Mouse (Mus musculus) limb, embryonic 11.5 days (tissue): ENCODE data around the gene Serpinb6b. TPM values are rescaled to one million over a fixed set of nuclear protein-coding genes. Genes with fewer than 3 reads are reported as not detected.

Experiments used
- ATAC-seq: fragments of 200-750 bp; cut with Nextera tagmentation; 2 replicates; pipeline ENCODE4 v1.8.0; 2017; ENCODE audit warnings: low read depth; ENCODE audit not compliant: insufficient number of reproducible peaks, low FRiP score, low TSS enrichment
- DNase-seq: peaks from one replicate; pipeline ENCODE4 v3.0.0-alpha.2; 2015; ENCODE audit warnings: low spot score
- H3K27ac ChIP-seq: fragments of 300-500 bp; sonication (generic); replicated peaks from 2 replicates; pipeline ENCODE4 v1.5.1; 2014; ENCODE audit warnings: low read depth, mild to moderate bottlenecking, low read length
- H3K27me3 ChIP-seq: fragments of 300-500 bp; sonication (generic); 2 replicates; pipeline ENCODE4 v1.6.1; 2014; ENCODE audit warnings: mild to moderate bottlenecking, low read length, mixed read lengths; ENCODE audit not compliant: control insufficient read depth, insufficient read depth
- H3K36me3 ChIP-seq: fragments of 300-500 bp; sonication (generic); 2 replicates; pipeline ENCODE4 v1.6.1; 2014; ENCODE audit warnings: mild to moderate bottlenecking, low read length, moderate library complexity, mixed read lengths; ENCODE audit not compliant: control insufficient read depth, insufficient read depth
- H3K4me1 ChIP-seq: fragments of 300-500 bp; sonication (generic); 2 replicates; pipeline ENCODE4 v1.6.1; 2014; ENCODE audit warnings: low read length, mixed read lengths; ENCODE audit not compliant: control insufficient read depth, insufficient read depth
- H3K4me2 ChIP-seq: fragments of 300-500 bp; sonication (generic); 2 replicates; pipeline ENCODE4 v1.6.1; 2014; ENCODE audit warnings: low read depth, mild to moderate bottlenecking, moderate library complexity; ENCODE audit not compliant: severe bottlenecking
- H3K4me3 ChIP-seq: fragments of 300-500 bp; sonication (generic); 2 replicates; pipeline ENCODE4 v1.5.1; 2014; ENCODE audit warnings: low read depth, low read length
- H3K9ac ChIP-seq: fragments of 300-500 bp; sonication (generic); 2 replicates; pipeline ENCODE4 v1.6.1; 2014; ENCODE audit warnings: mild to moderate bottlenecking, low read length
- H3K9me3 ChIP-seq: fragments of 300-500 bp; sonication (generic); 2 replicates; pipeline ENCODE4 v1.6.1; 2016; ENCODE audit warnings: low read length; ENCODE audit not compliant: control insufficient read depth
- WGBS: fragments of 180-500 bp; shearing (Covaris S2); extraction: QIAGEN DNeasy Blood & Tissue Kit; methylation state at CpG from one replicate; pipeline ENCODE4 v1.1.7; 2014; 5-methylcytosine and 5-hydroxymethylcytosine counted together
- polyA plus RNA-seq: library from polyadenylated mRNA; unstranded; fragments of >200 nt; fragmentation: Nextera tagmentation; extraction: Ambion mirVana; gene quantifications from 2 replicates; pipeline ENCODE4 v1.2.1, GENCODE M21; 2014

Gene Serpinb6b
- polyA plus RNA-seq, 1 experiment from 2014 or later, result 0.32 TPM

GRCm38 (mm10) chr13:32968996-32969640 lies 4.1 kb downstream of the Serpinb6b start:
- Histone ChIP-seq H3K9me3 (no peaks in the 10 kb centered on the region), H3K27ac (no peak overlapping the region), H3K9ac (no peak overlapping the region), H3K27me3 (no peaks in the 10 kb centered on the region), H3K4me2 (no peak overlapping the region), H3K4me3 (no peak overlapping the region), H3K4me1 (no peaks in the 10 kb centered on the region), H3K36me3 (no peaks in the 10 kb centered on the region)
- 68% methylated on average over 4 of the region's 4 CpGs for WGBS
- DNase-seq, result no peak
- ATAC-seq, result no peak

- Histone ChIP-seq H3K4me1 (no peaks in the 10 kb centered on the region), H3K27me3 (no peaks in the 10 kb centered on the region), H3K9me3 (no peaks in the 10 kb centered on the region), H3K9ac (no peak overlapping the region), H3K4me2 (no peak overlapping the region), H3K27ac (no peak overlapping the region), H3K4me3 (no peak overlapping the region), H3K36me3 (no peaks in the 10 kb centered on the region)
- no peak for ATAC-seq
- 90% methylated on average over 1 of the region's 1 CpGs for WGBS
- no peak for DNase-seq
These were observed 4.6 kb downstream of the Serpinb6b start for GRCm38 (mm10) chr13:32969641-32970040.

GRCm38 (mm10) chr13:32970776-32971175 lies 5.8 kb downstream of the Serpinb6b start:
- no peak for ATAC-seq
- no peak overlapping the region for H3K9ac ChIP-seq
- no peaks in the 10 kb centered on the region for H3K4me1 ChIP-seq
- no peak overlapping the region for H3K4me2 ChIP-seq
- WGBS, result 82% methylated on average over 3 of the region's 3 CpGs
- no peak overlapping the region for H3K4me3 ChIP-seq
- H3K9me3 ChIP-seq, result no peaks in the 10 kb centered on the region
- no peaks in the 10 kb centered on the region for H3K27me3 ChIP-seq
- no peak overlapping the region for H3K27ac ChIP-seq
- no peak for DNase-seq
- no peaks in the 10 kb centered on the region for H3K36me3 ChIP-seq

GRCm38 (mm10) chr13:32974268-32974667 lies 9.3 kb downstream of the Serpinb6b start:
- Histone ChIP-seq H3K9ac (no peak overlapping the region), H3K4me3 (no peak overlapping the region), H3K36me3 (no peaks in the 10 kb centered on the region), H3K4me2 (no peak overlapping the region), H3K9me3 (no peaks in the 10 kb centered on the region), H3K27ac (no peak overlapping the region), H3K27me3 (no peaks in the 10 kb centered on the region), H3K4me1 (no peaks in the 10 kb centered on the region)
- no peak for ATAC-seq
- WGBS, result 80% methylated on average over 2 of the region's 2 CpGs
- no peak for DNase-seq

GRCm38 (mm10) chr13:32974889-32975460 lies 10.0 kb downstream of the Serpinb6b start:
- no peak overlapping the region for H3K27ac ChIP-seq
- H3K27me3 ChIP-seq, result no peaks in the 10 kb centered on the region
- no peak for DNase-seq
- H3K9me3 ChIP-seq, result no peaks in the 10 kb centered on the region
- H3K4me2 ChIP-seq, result no peak overlapping the region
- no peak for ATAC-seq
- WGBS, result 77% methylated on average over 3 of the region's 3 CpGs
- H3K4me1 ChIP-seq, result no peaks in the 10 kb centered on the region
- H3K4me3 ChIP-seq, result no peak overlapping the region
- no peak overlapping the region for H3K9ac ChIP-seq
- H3K36me3 ChIP-seq, result no peaks in the 10 kb centered on the region

DNA sequence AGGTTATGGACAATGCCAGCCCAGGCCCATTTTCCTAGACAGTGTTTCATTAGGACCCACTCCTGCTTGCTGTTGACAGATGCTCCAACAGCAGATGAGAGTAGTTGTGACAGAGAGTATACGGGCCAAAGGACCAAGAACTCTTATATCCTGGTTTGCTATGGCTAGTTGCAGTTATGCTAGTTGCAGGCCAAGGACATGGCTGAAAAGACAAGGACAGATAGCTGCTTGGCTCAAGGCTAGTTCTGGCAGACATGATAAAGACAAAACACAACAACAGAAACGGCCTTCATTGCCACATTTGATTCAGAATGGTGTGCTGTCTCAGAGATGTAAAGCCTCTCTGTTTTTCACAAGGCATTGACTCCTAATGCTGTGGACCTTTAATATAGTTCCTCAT lies 10.7 kb downstream of the Serpinb6b start:
- H3K9ac ChIP-seq, result no peak overlapping the region
- H3K4me3 ChIP-seq, result no peak overlapping the region
- no peaks in the 10 kb centered on the region for H3K9me3 ChIP-seq
- no peak overlapping the region for H3K4me2 ChIP-seq
- ATAC-seq (no peak), DNase-seq (no peak)
- no peaks in the 10 kb centered on the region for H3K27me3 ChIP-seq
- no peaks in the 10 kb centered on the region for H3K36me3 ChIP-seq
- 88% methylated on average over 2 of the region's 2 CpGs for WGBS
- no peak overlapping the region for H3K27ac ChIP-seq
- no peaks in the 10 kb centered on the region for H3K4me1 ChIP-seq

GRCm38 (mm10) chr13:32982556-32983042 lies 17.6 kb downstream of the Serpinb6b start:
- no peak overlapping the region for H3K4me3 ChIP-seq
- no peaks in the 10 kb centered on the region for H3K4me1 ChIP-seq
- ATAC-seq (no peak), DNase-seq (no peak)
- no peaks in the 10 kb centered on the region for H3K27me3 ChIP-seq
- H3K27ac ChIP-seq, result no peak overlapping the region
- no peak overlapping the region for H3K4me2 ChIP-seq
- H3K36me3 ChIP-seq, result no peaks in the 10 kb centered on the region
- no peak overlapping the region for H3K9ac ChIP-seq
- 88% methylated on average over 4 of the region's 4 CpGs for WGBS
- no peaks in the 10 kb centered on the region for H3K9me3 ChIP-seq

GRCm38 (mm10) chr13:32986256-32986655 lies 21.2 kb downstream of the Serpinb6b start:
- Histone ChIP-seq H3K9me3 (no peaks in the 10 kb centered on the region), H3K9ac (no peak overlapping the region), H3K4me1 (no peaks in the 10 kb centered on the region), H3K36me3 (no peaks in the 10 kb centered on the region), H3K27me3 (no peaks in the 10 kb centered on the region), H3K4me3 (no peak overlapping the region), H3K4me2 (no peak overlapping the region), H3K27ac (no peak overlapping the region)
- no peak for ATAC-seq
- no peak for DNase-seq
